Mouse (Mus musculus) embryonic facial prominence, embryonic 13.5 days (tissue): Measurements from ENCODE around the gene Prpf31. TPM values are rescaled to one million over a fixed set of nuclear protein-coding genes. Genes with fewer than 3 reads are reported as not detected.

Source experiments
- microRNA-seq: library from miRNA; unstranded; fragments of <30 nt; microRNA quantifications from one replicate; pipeline ENCODE4, GENCODE M21; 2016
- polyA plus RNA-seq: library from polyadenylated mRNA; unstranded; fragments of >200 nt; fragmentation: Nextera tagmentation; extraction: Ambion mirVana; gene quantifications from 2 replicates; pipeline ENCODE4 v1.2.1, GENCODE M21; 2015

Prpf31 gene
- polyA plus RNA-seq, 1 experiment from 2014 or later: 122 TPM

Small RNA genes lying within 50 kb of the gene (microRNA-seq; reads per million reads assigned to microRNA genes)
- gene Gm25100: not detected
- gene Mir3572: 2.6 reads per million, percentile 9 among the genes with 10 or more reads in this experiment

Other genes with a start within 250 kb of the Prpf31 start
- gene Cacng8, start 239.3 kb upstream of the Prpf31 start, polyA plus RNA-seq: 5.5 and 7.5 TPM in 2 replicates
- 0.46 and 0.67 TPM in 2 replicates for gene Cacng6, start 205.8 kb upstream of the Prpf31 start, polyA plus RNA-seq
- not detected in 2 replicates for gene Tarm1, start 127.4 kb upstream of the Prpf31 start, polyA plus RNA-seq
- 0.33 and 0.37 TPM in 2 replicates for gene Oscar, start 13.8 kb upstream of the Prpf31 start, polyA plus RNA-seq
- gene Ndufa3, start 12.6 kb upstream of the Prpf31 start, polyA plus RNA-seq: 427 and 457 TPM in 2 replicates
- gene Tfpt, start 56 bp upstream of the Prpf31 start, polyA plus RNA-seq: 29.6 and 31.2 TPM in 2 replicates
- gene Cnot3, start 15.3 kb downstream of the Prpf31 start, polyA plus RNA-seq: 65.6 and 66.0 TPM in 2 replicates
- 20.0 and 20.6 TPM in 2 replicates for gene Leng1, start 35.9 kb downstream of the Prpf31 start, polyA plus RNA-seq
- gene Tmc4, start 47.6 kb downstream of the Prpf31 start, polyA plus RNA-seq: 6.2 and 10.3 TPM in 2 replicates
- gene Tsen34, start 62.9 kb downstream of the Prpf31 start, polyA plus RNA-seq: 275 and 301 TPM in 2 replicates
- gene Mboat7, start 63.5 kb downstream of the Prpf31 start, polyA plus RNA-seq: 63.7 and 65.7 TPM in 2 replicates
- 1,711 and 1,735 TPM in 2 replicates for gene Rps9, start 74.0 kb downstream of the Prpf31 start, polyA plus RNA-seq
- 0.17 and 0.33 TPM in 2 replicates for gene Pirb, start 90.4 kb downstream of the Prpf31 start, polyA plus RNA-seq
- gene Gm15448, start 195.7 kb downstream of the Prpf31 start, polyA plus RNA-seq: not detected in 2 replicates
- gene Pira2, start 215.1 kb downstream of the Prpf31 start, polyA plus RNA-seq: 0.15 and 0.17 TPM in 2 replicates